Mouse (Mus musculus): ENCODE measurements around the gene Usp10. TPM values are rescaled to one million over a fixed set of nuclear protein-coding genes. Genes with fewer than 3 reads are reported as not detected.
A peak's percentile ranks its signal among the peaks of the same experiment; 100 is the strongest.

Usp10 gene
- polyA plus RNA-seq, 1 experiment: not detected

DNA sequence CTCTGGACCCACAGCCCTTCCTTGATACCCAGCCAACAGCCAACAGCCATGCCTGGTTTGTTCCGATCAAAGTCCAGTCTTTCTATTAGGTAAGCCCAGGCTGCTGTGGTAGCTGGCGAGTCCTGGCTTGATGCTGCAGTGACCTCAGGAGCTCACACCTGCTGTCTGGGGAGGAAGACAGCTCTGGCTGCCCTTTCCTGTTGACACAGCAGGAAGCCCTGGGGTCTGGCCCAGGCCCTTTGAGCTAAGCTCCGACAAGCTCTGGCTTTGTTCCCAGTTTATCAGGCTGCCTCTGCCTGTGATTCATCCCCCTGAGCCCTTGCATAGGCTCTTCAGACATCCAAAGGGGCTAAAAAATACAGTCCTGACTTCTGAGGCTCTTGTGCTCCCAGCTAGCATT lies 24.5 kb upstream of the Usp10 start:
- Histone ChIP-seq H3K4me1 (ENCODE audit: control insufficient read depth, insufficient read depth, low read length) (peaks cover 11% of the 10 kb centered on the region), H3K27ac (ENCODE audit: insufficient read depth, low read depth, low read length) (no peak overlapping the region), H3K4me3 (ENCODE audit: insufficient read depth, low read depth, low read length) (no peak overlapping the region)
- WGBS: 24% methylated on average over 3 of the region's 3 CpGs
- TF ChIP-seq POLR2A (IDR thresholded peaks at IDR 0.05; ENCODE audit: insufficient read depth, low read depth, low read length) (no peak), CTCF (IDR thresholded peaks at IDR 0.05; ENCODE audit: insufficient read depth, low read depth, low read length) (no peak)

DNA sequence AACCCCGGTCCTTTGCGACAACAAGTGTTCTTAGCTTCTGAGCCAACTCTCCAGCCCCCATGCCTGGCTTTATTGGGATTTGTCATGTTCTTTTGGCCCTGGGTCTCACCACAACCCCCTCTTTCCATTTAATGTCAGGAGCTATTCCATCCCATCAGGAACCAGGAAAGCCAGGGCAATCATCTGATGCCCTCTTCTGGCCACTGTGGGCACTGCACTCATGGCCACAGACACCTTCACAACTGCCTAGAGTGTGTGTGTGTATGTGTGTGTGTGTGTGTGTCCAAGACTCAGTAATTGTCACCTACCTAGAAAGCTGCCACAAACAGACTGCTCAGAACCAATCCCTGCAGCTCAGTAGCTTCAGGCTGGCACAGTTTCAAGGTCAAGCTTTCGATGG lies 23.0 kb upstream of the Usp10 start:
- peaks cover 11% of the 10 kb centered on the region for H3K4me1 ChIP-seq (ENCODE audit: control insufficient read depth, insufficient read depth, low read length)
- no peak overlapping the region for H3K27ac ChIP-seq (ENCODE audit: insufficient read depth, low read depth, low read length)
- H3K4me3 ChIP-seq (ENCODE audit: insufficient read depth, low read depth, low read length): no peak overlapping the region
- TF ChIP-seq POLR2A (IDR thresholded peaks at IDR 0.05; ENCODE audit: insufficient read depth, low read depth, low read length) (no peak), CTCF (IDR thresholded peaks at IDR 0.05; ENCODE audit: insufficient read depth, low read depth, low read length) (0 out of 2 replicates have a peak, but pooled peaks have one; percentile 22)
- 84% methylated on average over 3 of the region's 3 CpGs for WGBS

DNA sequence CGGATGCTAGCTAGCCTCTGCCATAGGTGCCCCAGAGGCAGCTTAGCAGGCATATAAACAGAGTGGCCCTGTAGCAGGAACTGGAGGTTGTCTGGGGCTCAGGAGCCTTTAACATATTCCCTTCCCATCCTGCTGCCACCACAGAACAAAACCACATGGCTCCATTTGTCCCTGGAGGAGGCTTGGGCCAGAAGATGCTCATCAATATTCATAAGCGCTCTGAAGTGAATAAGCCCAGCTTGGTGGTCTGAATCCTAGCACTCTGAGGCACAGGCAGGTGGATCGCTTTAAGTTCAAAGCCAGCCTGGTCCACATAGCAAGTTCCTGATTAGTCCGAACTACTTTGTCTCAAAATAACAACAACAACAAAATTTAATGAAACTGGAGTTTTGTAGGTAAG lies 22.1 kb upstream of the Usp10 start:
- H3K4me1 ChIP-seq (ENCODE audit: control insufficient read depth, insufficient read depth, low read length): peaks cover 11% of the 10 kb centered on the region
- H3K27ac ChIP-seq (ENCODE audit: insufficient read depth, low read depth, low read length): no peak overlapping the region
- WGBS: 62% methylated on average over 4 of the region's 4 CpGs
- no peak overlapping the region for H3K4me3 ChIP-seq (ENCODE audit: insufficient read depth, low read depth, low read length)
- TF ChIP-seq CTCF (IDR thresholded peaks at IDR 0.05; ENCODE audit: insufficient read depth, low read depth, low read length) (no peak), POLR2A (IDR thresholded peaks at IDR 0.05; ENCODE audit: insufficient read depth, low read depth, low read length) (no peak)

DNA sequence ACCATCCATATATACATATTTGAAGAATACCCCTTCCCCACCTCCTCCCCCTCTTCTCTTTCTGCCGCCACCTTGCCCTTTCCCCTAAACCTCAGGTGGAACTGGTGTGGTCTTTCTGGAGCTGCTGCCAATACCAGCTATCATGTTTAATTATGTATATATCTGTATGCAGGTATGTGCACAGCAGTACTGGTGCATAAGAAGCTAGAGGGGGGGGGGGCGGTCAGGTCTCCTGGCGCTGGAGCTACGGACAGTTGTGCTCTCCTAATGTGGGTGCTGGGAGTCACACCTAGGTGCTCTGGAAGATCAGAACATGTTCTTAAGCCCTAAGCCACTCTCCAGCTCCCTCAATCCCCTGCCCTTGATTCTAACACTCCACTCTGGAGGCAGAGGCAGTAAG lies 13.1 kb upstream of the Usp10 start:
- H3K27ac ChIP-seq (ENCODE audit: insufficient read depth, low read depth, low read length): no peak overlapping the region
- TF ChIP-seq POLR2A (IDR thresholded peaks at IDR 0.05; ENCODE audit: insufficient read depth, low read depth, low read length) (no peak), CTCF (IDR thresholded peaks at IDR 0.05; ENCODE audit: insufficient read depth, low read depth, low read length) (no peak)
- WGBS: 87% methylated on average over 4 of the region's 4 CpGs
- no peak overlapping the region for H3K4me3 ChIP-seq (ENCODE audit: insufficient read depth, low read depth, low read length)
- H3K4me1 ChIP-seq (ENCODE audit: control insufficient read depth, insufficient read depth, low read length): no peaks in the 10 kb centered on the region

DNA sequence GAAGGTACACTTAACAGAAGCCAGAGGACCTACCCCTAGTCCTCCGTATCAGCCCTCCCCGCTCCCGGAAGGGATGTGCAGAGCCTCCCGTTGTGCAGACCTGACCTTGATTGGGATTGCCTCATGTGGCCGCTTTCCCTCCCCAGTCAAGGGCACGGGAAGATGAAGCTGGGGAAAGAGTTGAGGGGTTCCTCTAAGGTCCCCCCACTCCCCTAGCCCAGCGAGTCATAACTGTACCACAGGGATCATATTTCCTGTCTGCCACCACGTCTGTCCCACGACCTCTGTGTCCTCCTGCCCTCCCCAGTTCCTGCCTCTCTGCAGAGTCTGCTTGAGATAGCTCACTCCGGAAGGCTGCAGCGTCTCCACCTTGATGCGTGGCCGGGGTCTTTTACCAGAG lies 12.2 kb upstream of the Usp10 start:
- 56% methylated on average over 13 of the region's 13 CpGs for WGBS
- TF ChIP-seq POLR2A (IDR thresholded peaks at IDR 0.05; ENCODE audit: insufficient read depth, low read depth, low read length) (no peak), CTCF (IDR thresholded peaks at IDR 0.05; ENCODE audit: insufficient read depth, low read depth, low read length) (no peak)
- H3K4me1 ChIP-seq (ENCODE audit: control insufficient read depth, insufficient read depth, low read length): no peaks in the 10 kb centered on the region
- H3K27ac ChIP-seq (ENCODE audit: insufficient read depth, low read depth, low read length): no peak overlapping the region
- no peak overlapping the region for H3K4me3 ChIP-seq (ENCODE audit: insufficient read depth, low read depth, low read length)

DNA sequence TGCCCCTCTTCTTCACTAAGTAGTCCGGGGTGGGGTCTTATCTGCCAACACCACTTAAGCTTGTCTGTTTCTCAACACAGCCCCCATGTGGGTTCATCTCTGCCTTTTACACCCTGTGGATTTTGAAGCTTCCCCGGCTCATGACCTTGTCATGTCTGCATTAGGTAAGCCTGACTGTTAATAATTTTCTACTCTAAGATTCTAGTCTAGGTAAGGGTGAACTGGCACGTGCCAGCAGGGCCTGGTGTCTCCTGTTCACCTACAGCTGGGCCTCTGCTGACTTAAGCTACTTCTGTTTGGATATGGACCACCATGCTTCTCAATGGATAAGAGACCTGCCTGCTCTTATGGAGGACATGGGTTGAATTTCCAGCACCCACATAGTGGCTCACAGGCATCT lies 8.8 kb upstream of the Usp10 start:
- no peak overlapping the region for H3K4me3 ChIP-seq (ENCODE audit: insufficient read depth, low read depth, low read length)
- no peak for TF ChIP-seq POLR2A (IDR thresholded peaks at IDR 0.05; ENCODE audit: insufficient read depth, low read depth, low read length)
- no peak for TF ChIP-seq CTCF (IDR thresholded peaks at IDR 0.05; ENCODE audit: insufficient read depth, low read depth, low read length)
- H3K27ac ChIP-seq (ENCODE audit: insufficient read depth, low read depth, low read length): no peak overlapping the region
- WGBS: 89% methylated on average over 3 of the region's 3 CpGs
- no peaks in the 10 kb centered on the region for H3K4me1 ChIP-seq (ENCODE audit: control insufficient read depth, insufficient read depth, low read length)

DNA sequence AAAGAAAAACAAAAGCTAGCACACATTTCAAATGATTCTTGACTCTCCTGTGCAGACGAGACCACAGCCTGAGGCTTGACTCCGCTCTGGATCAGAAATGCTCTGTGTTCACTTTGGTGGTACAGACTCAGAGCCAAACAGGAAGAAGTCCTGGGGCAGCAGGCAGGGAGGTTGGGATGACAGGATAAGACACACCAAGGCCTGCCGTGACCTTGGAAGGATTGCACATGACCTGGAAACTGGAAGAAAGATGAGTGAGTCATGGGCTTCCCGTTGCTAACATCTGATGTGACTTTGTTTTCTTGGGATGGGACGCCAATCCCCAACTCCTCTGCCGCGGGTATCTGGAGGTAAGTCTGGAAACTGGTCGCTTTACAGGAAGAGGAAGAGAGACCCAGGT lies 8.2 kb upstream of the Usp10 start:
- TF ChIP-seq POLR2A (IDR thresholded peaks at IDR 0.05; ENCODE audit: insufficient read depth, low read depth, low read length): no peak
- TF ChIP-seq CTCF (IDR thresholded peaks at IDR 0.05; ENCODE audit: insufficient read depth, low read depth, low read length): no peak
- 85% methylated on average over 8 of the region's 8 CpGs for WGBS
- Histone ChIP-seq H3K4me3 (ENCODE audit: insufficient read depth, low read depth, low read length) (no peak overlapping the region), H3K4me1 (ENCODE audit: control insufficient read depth, insufficient read depth, low read length) (no peaks in the 10 kb centered on the region), H3K27ac (ENCODE audit: insufficient read depth, low read depth, low read length) (no peak overlapping the region)

DNA sequence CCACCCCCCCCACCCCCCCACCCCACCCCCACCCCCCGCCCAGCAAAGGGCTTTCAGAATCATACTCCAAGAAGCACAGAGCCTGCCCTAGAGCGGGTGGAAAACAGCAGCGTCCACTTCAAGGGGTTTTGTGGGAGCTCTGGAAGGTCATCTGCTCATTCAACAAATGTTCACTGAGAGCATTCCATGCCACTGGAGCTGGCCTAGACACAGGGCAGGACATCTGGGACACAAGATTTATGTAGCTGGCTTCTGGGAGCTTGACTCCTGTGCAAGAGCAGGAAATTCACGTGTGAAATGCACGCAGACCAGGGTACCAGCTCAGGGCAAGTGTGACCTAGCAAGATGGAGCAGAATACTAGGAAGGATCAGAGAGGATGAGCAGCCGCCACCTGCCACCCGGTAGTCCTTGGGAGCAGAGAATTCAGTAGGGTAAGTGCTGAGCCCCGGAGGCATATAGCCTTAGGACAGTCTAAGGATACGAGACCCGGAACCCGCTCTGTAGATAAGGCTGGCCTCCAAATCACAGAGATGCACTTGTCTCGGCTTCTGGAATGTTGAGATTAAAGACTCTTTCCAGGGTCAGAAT lies 5.7 kb upstream of the Usp10 start:
- no peak overlapping the region for H3K27ac ChIP-seq (ENCODE audit: insufficient read depth, low read depth, low read length)
- no peaks in the 10 kb centered on the region for H3K4me1 ChIP-seq (ENCODE audit: control insufficient read depth, insufficient read depth, low read length)
- whole genome bisulfite sequencing: 71% methylated on average over 12 of the region's 12 CpGs
- no peak overlapping the region for H3K4me3 ChIP-seq (ENCODE audit: insufficient read depth, low read depth, low read length)
- no peak for TF ChIP-seq POLR2A (IDR thresholded peaks at IDR 0.05; ENCODE audit: insufficient read depth, low read depth, low read length)
- TF ChIP-seq CTCF (IDR thresholded peaks at IDR 0.05; ENCODE audit: insufficient read depth, low read depth, low read length): no peak

DNA sequence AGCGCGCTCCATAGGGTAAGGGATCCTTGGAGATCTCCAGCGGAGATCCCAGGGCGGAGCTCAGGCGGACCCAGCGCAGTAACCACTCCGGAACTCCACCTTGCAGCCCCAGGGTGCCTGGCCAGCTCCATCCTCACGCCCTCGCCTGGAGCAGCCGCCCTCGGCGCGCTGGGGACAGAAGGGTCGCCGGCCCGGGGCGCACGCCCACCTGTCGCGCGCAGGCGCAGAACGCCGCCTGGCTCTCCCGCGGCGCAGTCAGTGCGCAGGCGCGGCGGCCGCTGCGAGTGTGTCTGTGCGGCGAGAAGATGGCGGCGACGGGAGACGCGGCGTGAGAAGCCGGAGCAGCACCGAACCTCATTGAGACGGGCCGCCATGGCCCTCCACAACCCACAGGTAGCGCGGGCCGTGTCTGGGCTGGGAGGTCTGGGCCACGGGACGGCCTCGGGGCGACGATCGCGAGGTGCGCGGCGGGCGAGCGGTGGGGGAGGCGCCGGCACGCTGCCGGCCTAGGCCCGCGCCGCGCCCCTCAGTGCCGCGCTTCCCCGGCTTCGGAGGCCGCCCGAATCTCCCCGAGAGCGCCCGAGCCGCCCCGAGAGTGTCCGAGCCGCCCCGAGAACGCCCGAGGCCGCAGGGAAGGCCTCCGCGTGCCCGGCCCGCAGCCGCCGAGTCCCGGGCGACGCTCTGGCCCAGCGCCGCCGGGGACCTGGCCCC lies 542 bp downstream of the Usp10 start, which contains the start of gene Gm20388:
Gene Gm20388 (plus strand): TSS at position 295 of the 711 bp plus-strand sequence.
- peak within 1 kb of the TSS; percentile 94 for H3K4me3 ChIP-seq (ENCODE audit: insufficient read depth, low read depth, low read length)
- under 1% methylated on average over 97 of the region's 97 CpGs for WGBS
- peak within 1 kb of the TSS; percentile 85 for H3K27ac ChIP-seq (ENCODE audit: insufficient read depth, low read depth, low read length)
- TF ChIP-seq POLR2A (IDR thresholded peaks at IDR 0.05; ENCODE audit: insufficient read depth, low read depth, low read length) (peak; percentile 78), CTCF (IDR thresholded peaks at IDR 0.05; ENCODE audit: insufficient read depth, low read depth, low read length) (no peak)
- H3K4me1 ChIP-seq (ENCODE audit: control insufficient read depth, insufficient read depth, low read length): peaks cover 10% of the 10 kb centered on the region
